Mouse (Mus musculus): ENCODE measurements around the gene Ntf3. TPM values are rescaled to one million over a fixed set of nuclear protein-coding genes. Genes with fewer than 3 reads are reported as not detected.

Gene Ntf3
- polyA plus RNA-seq, 1 experiment from 2014 or later: 35.3 TPM

GRCm38 (mm10) chr6:126167731-126168130 is 1.0 kb upstream of the Ntf3 start:
- Histone ChIP-seq H3K36me3 (no peaks in the 10 kb centered on the region), H3K4me2 (peak overlapping the region; percentile 91), H3K27me3 (no peaks in the 10 kb centered on the region), H3K4me1 (peaks cover 31% of the 10 kb centered on the region), H3K9ac (no peak overlapping the region), H3K9me3 (no peaks in the 10 kb centered on the region), H3K4me3 (0 out of 2 replicates have a peak overlapping the region, but pooled peaks have one; percentile 67), H3K27ac (peak overlapping the region; percentile 86)
- WGBS: 9% methylated on average over 3 of the region's 3 CpGs
- ATAC-seq (ENCODE audit: insufficient number of reproducible peaks, insufficient read depth, low FRiP score, low TSS enrichment, low read depth): no peak

GRCm38 (mm10) chr6:126167208-126167590 is 489 bp upstream of the Ntf3 start:
- Histone ChIP-seq H3K9me3 (no peaks in the 10 kb centered on the region), H3K27ac (peak overlapping the region; percentile 86), H3K4me3 (peak overlapping the region; percentile 67), H3K9ac (peak overlapping the region; percentile 80; the same call in 1 of the 2 replicates), H3K4me2 (peak overlapping the region; percentile 91), H3K36me3 (no peaks in the 10 kb centered on the region), H3K27me3 (no peaks in the 10 kb centered on the region), H3K4me1 (peaks cover 35% of the 10 kb centered on the region)
- 2% methylated on average over 6 of the region's 6 CpGs for WGBS
- ATAC-seq (ENCODE audit: insufficient number of reproducible peaks, insufficient read depth, low FRiP score, low TSS enrichment, low read depth): no peak

- Histone ChIP-seq H3K4me3 (peak overlapping the region; percentile 67), H3K4me2 (peak overlapping the region; percentile 91), H3K4me1 (peaks cover 51% of the 10 kb centered on the region), H3K9ac (peak overlapping the region; percentile 80), H3K27me3 (no peaks in the 10 kb centered on the region), H3K27ac (peak overlapping the region; percentile 86), H3K36me3 (no peaks in the 10 kb centered on the region), H3K9me3 (no peaks in the 10 kb centered on the region)
- ATAC-seq (ENCODE audit: insufficient number of reproducible peaks, insufficient read depth, low FRiP score, low TSS enrichment, low read depth): no peak
- WGBS: 1% methylated on average over 17 of the region's 17 CpGs
These were observed 1.0 kb downstream of the Ntf3 start for GRCm38 (mm10) chr6:126165591-126166155.

DNA sequence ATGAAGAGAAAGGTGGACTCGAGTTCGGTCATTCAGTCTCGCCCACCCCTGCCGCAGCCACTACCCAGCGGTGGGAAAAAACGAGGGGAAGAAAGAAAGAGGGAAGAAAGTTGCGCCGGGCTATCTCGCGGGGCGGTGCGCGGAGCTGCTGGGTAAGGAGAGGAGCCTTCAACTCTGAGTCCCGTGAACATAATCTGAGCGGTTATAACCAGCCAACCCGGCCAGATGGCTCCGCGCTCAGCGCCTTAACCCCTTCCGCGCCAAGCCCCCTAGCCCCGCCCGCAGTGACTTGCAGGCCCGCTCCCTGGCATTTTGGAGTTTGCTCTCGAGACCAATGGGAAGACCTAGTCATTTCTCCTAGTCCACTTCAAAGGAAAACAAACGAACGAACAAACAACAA is 1.9 kb downstream of the Ntf3 start:
- Histone ChIP-seq H3K4me3 (peak overlapping the region; percentile 67), H3K9me3 (no peaks in the 10 kb centered on the region), H3K4me1 (peaks cover 58% of the 10 kb centered on the region), H3K27me3 (no peaks in the 10 kb centered on the region), H3K27ac (peak overlapping the region; percentile 86), H3K9ac (peak overlapping the region; percentile 80), H3K4me2 (peak overlapping the region; percentile 91), H3K36me3 (no peaks in the 10 kb centered on the region)
- under 1% methylated on average over 27 of the region's 27 CpGs for WGBS
- no peak for ATAC-seq (ENCODE audit: insufficient number of reproducible peaks, insufficient read depth, low FRiP score, low TSS enrichment, low read depth)

GRCm38 (mm10) chr6:126163861-126164755 is 2.6 kb downstream of the Ntf3 start:
- no peak for ATAC-seq (ENCODE audit: insufficient number of reproducible peaks, insufficient read depth, low FRiP score, low TSS enrichment, low read depth)
- Histone ChIP-seq H3K9me3 (no peaks in the 10 kb centered on the region), H3K4me2 (peak overlapping the region; percentile 91), H3K27me3 (no peaks in the 10 kb centered on the region), H3K9ac (peak overlapping the region; percentile 80), H3K4me1 (peaks cover 65% of the 10 kb centered on the region), H3K27ac (peak overlapping the region; percentile 86), H3K4me3 (peak overlapping the region; percentile 67), H3K36me3 (peaks cover 4% of the 10 kb centered on the region; the same call in 1 of the 2 replicates)
- under 1% methylated on average over 41 of the region's 41 CpGs for WGBS

- 0 out of 2 replicates have a peak, but pooled peaks have one; percentile 48 for ATAC-seq (ENCODE audit: insufficient number of reproducible peaks, insufficient read depth, low FRiP score, low TSS enrichment, low read depth)
- peak overlapping the region; percentile 91 for H3K4me2 ChIP-seq
- WGBS: under 1% methylated on average over 25 of the region's 25 CpGs
- peaks cover 9% of the 10 kb centered on the region; the same call in 1 of the 2 replicates for H3K36me3 ChIP-seq
- no peaks in the 10 kb centered on the region for H3K27me3 ChIP-seq
- H3K4me1 ChIP-seq: peaks cover 66% of the 10 kb centered on the region
- H3K9ac ChIP-seq: peak overlapping the region; percentile 80
- H3K9me3 ChIP-seq: 0 out of 2 replicates have a peak, but pooled peaks cover 4% of the 10 kb centered on the region
- H3K4me3 ChIP-seq: peak overlapping the region; percentile 67
- peak overlapping the region; percentile 86 for H3K27ac ChIP-seq
These were observed 3.5 kb downstream of the Ntf3 start for GRCm38 (mm10) chr6:126163181-126163621.

DNA sequence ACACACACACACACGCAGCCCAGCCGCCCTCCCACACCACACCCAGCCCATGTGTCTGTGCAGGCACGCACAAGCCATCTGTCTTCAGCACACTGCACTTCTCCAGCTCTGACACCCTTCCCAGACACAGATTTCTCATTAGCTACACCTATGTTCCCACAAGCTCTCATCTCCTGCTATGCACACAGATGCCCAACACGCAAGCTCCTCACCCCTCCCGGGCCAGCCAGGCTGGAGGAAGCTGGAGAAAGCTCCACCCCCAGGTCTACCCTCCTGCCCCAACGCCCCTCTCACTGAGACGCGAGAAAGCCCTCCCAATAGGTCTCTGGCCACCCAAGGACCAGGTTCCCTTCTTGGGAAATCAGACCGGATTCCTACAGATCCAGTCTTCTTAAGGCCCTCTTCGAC is 4.4 kb downstream of the Ntf3 start:
- Histone ChIP-seq H3K9ac (peak overlapping the region; percentile 80), H3K27ac (peak overlapping the region; percentile 86), H3K4me2 (peak overlapping the region; percentile 91), H3K4me3 (peak overlapping the region; percentile 67), H3K9me3 (0 out of 2 replicates have a peak, but pooled peaks cover 4% of the 10 kb centered on the region), H3K4me1 (peaks cover 67% of the 10 kb centered on the region), H3K36me3 (peaks cover 12% of the 10 kb centered on the region; the same call in 1 of the 2 replicates), H3K27me3 (no peaks in the 10 kb centered on the region)
- WGBS: 6% methylated on average over 10 of the region's 10 CpGs
- ATAC-seq (ENCODE audit: insufficient number of reproducible peaks, insufficient read depth, low FRiP score, low TSS enrichment, low read depth): no peak

- Histone ChIP-seq H3K9me3 (0 out of 2 replicates have a peak, but pooled peaks cover 4% of the 10 kb centered on the region), H3K4me2 (peak overlapping the region; percentile 91), H3K27me3 (no peaks in the 10 kb centered on the region), H3K36me3 (peaks cover 12% of the 10 kb centered on the region; the same call in 1 of the 2 replicates), H3K27ac (peak overlapping the region; percentile 86; the same call in 1 of the 2 replicates), H3K9ac (peak overlapping the region; percentile 80), H3K4me1 (peaks cover 69% of the 10 kb centered on the region), H3K4me3 (peak overlapping the region; percentile 67)
- 44% methylated on average over 8 of the region's 8 CpGs for whole genome bisulfite sequencing
- ATAC-seq (ENCODE audit: insufficient number of reproducible peaks, insufficient read depth, low FRiP score, low TSS enrichment, low read depth): no peak
These were observed 5.0 kb downstream of the Ntf3 start for GRCm38 (mm10) chr6:126161571-126162340.

- WGBS: 47% methylated on average over 5 of the region's 5 CpGs
- Histone ChIP-seq H3K9me3 (0 out of 2 replicates have a peak, but pooled peaks cover 4% of the 10 kb centered on the region), H3K4me1 (peaks cover 70% of the 10 kb centered on the region), H3K36me3 (peaks cover 12% of the 10 kb centered on the region; the same call in 1 of the 2 replicates), H3K4me3 (no peak overlapping the region), H3K27me3 (no peaks in the 10 kb centered on the region), H3K4me2 (no peak overlapping the region), H3K27ac (no peak overlapping the region), H3K9ac (no peak overlapping the region)
- ATAC-seq (ENCODE audit: insufficient number of reproducible peaks, insufficient read depth, low FRiP score, low TSS enrichment, low read depth): no peak
These were observed 6.7 kb downstream of the Ntf3 start for GRCm38 (mm10) chr6:126160067-126160411.

DNA sequence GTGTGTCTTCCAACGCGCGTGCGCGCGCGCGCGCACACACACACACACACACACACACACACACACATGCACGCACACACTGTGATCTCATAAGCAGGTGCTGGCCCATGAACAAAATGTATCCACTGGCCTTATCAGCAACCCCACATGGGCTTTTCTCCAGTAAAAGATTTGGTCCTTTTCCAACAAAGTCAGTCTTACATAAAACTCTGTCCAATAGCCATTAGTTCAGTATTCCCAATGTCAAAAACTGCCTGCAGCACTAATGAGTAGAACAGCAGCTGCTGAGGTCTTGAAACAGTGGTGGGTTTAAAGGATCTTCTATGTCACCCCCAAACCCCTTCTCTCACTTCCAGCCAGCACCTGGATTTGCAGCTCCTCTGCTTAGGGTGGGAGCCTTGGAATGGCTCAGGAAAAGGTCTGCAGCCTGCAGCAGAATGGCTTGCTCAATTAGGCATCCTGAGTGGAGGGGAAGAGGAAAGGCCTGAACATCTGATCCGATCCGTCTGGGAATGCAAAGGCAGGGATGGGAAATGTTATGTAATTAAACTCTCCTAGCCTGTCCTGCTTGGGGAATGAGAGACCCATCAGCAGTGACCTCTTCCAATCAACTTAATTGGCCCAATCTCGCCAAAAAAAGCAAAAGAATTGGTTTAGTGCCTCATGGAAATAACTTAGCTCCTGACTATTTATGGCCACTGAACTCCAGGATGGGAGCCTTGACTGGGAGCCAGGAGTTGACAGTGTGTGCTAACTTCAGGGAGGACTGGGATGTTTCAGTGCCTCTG is 7.2 kb downstream of the Ntf3 start:
- H3K9me3 ChIP-seq: 0 out of 2 replicates have a peak, but pooled peaks cover 4% of the 10 kb centered on the region
- H3K27ac ChIP-seq: no peak overlapping the region
- ATAC-seq (ENCODE audit: insufficient number of reproducible peaks, insufficient read depth, low FRiP score, low TSS enrichment, low read depth): no peak
- no peaks in the 10 kb centered on the region for H3K27me3 ChIP-seq
- H3K4me3 ChIP-seq: no peak overlapping the region
- WGBS: 77% methylated on average over 13 of the region's 13 CpGs
- H3K4me1 ChIP-seq: peaks cover 76% of the 10 kb centered on the region
- no peak overlapping the region for H3K9ac ChIP-seq
- peaks cover 12% of the 10 kb centered on the region; the same call in 1 of the 2 replicates for H3K36me3 ChIP-seq
- no peak overlapping the region for H3K4me2 ChIP-seq
